Mouse (Mus musculus) E14TG2a.4 (cell line): ENCODE measurements at regions not wholly inside any gene's neighbourhood (a gene's known extent, or its start where the extent isn't known, plus 50 kb on each side); places are given as distances from the start of the nearest gene placed in this dataset.

Experiments
- CTCF ChIP-seq: conservative IDR thresholded peaks from 2 replicates; pipeline ENCODE4 v1.5.1; 2014; ENCODE audit warnings: low read length
- NANOG ChIP-seq: IDR thresholded peaks from 2 replicates; pipeline ENCODE4 v1.6.1; 2014; ENCODE audit warnings: borderline replicate concordance, low read length, mixed read lengths

- TF ChIP-seq CTCF, result no peak
- TF ChIP-seq NANOG, result peak; percentile 72
Observed at GRCm38 (mm10) chr3:110847222-110847621, 596.4 kb upstream of the Prmt6 start.
